Mouse (Mus musculus) left cerebral cortex, adult 11 months (tissue): ENCODE measurements around the gene Tgfbr3l.
A peak's percentile ranks its signal among the peaks of the same experiment; 100 is the strongest.

ENCODE experiments used
- DNase-seq: peaks from one replicate; pipeline ENCODE4 v3.0.0; 2022; ENCODE audit warnings: low spot score

Tgfbr3l gene

GRCm38 (mm10) chr8:4265160-4265914, 17.3 kb downstream of the Tgfbr3l start:
- DNase-seq: no peak

- no peak for DNase-seq
These were observed 19.6 kb downstream of the Tgfbr3l start for GRCm38 (mm10) chr8:4267627-4268026.

GRCm38 (mm10) chr8:4269609-4270008, 21.6 kb downstream of the Tgfbr3l start:
- DNase-seq: no peak

GRCm38 (mm10) chr8:4275275-4276110, 27.5 kb downstream of the Tgfbr3l start, which contains the start of gene Timm44:
Gene Timm44, minus strand, starts transcription at chr8:4275913.
- peak; percentile 94 for DNase-seq

GRCm38 (mm10) chr8:4276111-4276465, 28.1 kb downstream of the Tgfbr3l start:
- no peak for DNase-seq

GRCm38 (mm10) chr8:4292738-4293137, 44.7 kb downstream of the Tgfbr3l start:
- DNase-seq: no peak

- DNase-seq: no peak
These were observed 49.8 kb downstream of the Tgfbr3l start for GRCm38 (mm10) chr8:4297822-4298221.
